Mouse (Mus musculus) G1E (cell line): ENCODE measurements at regions not wholly inside any gene's neighbourhood (a gene's known extent, or its start where the extent isn't known, plus 50 kb on each side); places are given as distances from the start of the nearest gene placed in this dataset.

Experiments
- ATAC-seq: 2 replicates; pipeline ENCODE4 v1.8.0; 2016; ENCODE audit warnings: mild to moderate bottlenecking; ENCODE audit not compliant: insufficient number of reproducible peaks, poor library complexity, low FRiP score, severe bottlenecking; ENCODE audit errors: extremely low read depth
- DNase-seq: peaks from one replicate; pipeline ENCODE4 v3.0.0; 2012; ENCODE audit warnings: low spot score
- H3K27me3 ChIP-seq: 2 replicates; pipeline ENCODE4 v1.6.1; 2012; ENCODE audit warnings: mild to moderate bottlenecking, low read length, inconsistent platforms; ENCODE audit not compliant: insufficient read depth
- H3K36me3 ChIP-seq: replicated peaks from 2 replicates; pipeline ENCODE3; 2012; ENCODE audit warnings: mild to moderate bottlenecking, inconsistent platforms
- H3K4me1 ChIP-seq: 2 replicates; pipeline ENCODE4 v1.6.1; 2012; ENCODE audit warnings: low read depth, low read length, inconsistent platforms, mixed read lengths; ENCODE audit not compliant: insufficient read depth
- H3K4me3 ChIP-seq: 2 replicates; pipeline ENCODE4 v1.5.1; 2012; ENCODE audit warnings: low read depth, mild to moderate bottlenecking, inconsistent platforms, low read length, moderate library complexity, mixed read lengths
- H3K9me3 ChIP-seq: replicated peaks from 2 replicates; pipeline ENCODE4 v1.6.1; 2012; ENCODE audit warnings: inconsistent platforms
- CTCF ChIP-seq: IDR thresholded peaks from 2 replicates; pipeline ENCODE4 v1.5.1; 2012; ENCODE audit warnings: low read depth, low read length, inconsistent platforms, mixed read lengths
- GATA1 ChIP-seq: IDR thresholded peaks from 2 replicates; pipeline ENCODE4 v1.6.1; 2012; ENCODE audit warnings: borderline replicate concordance, low read length, inconsistent platforms, mixed read lengths
- GATA2 ChIP-seq: IDR thresholded peaks from 2 replicates; pipeline ENCODE4 v1.6.1; 2012; ENCODE audit warnings: low read depth, low read length, inconsistent platforms, borderline replicate concordance
- POLR2AphosphoS5 ChIP-seq: IDR thresholded peaks from 2 replicates; pipeline ENCODE4 v1.6.1; 2012; ENCODE audit warnings: low read depth, low read length, inconsistent platforms; ENCODE audit not compliant: insufficient replicate concordance
- TAL1 ChIP-seq: conservative IDR thresholded peaks from 2 replicates; pipeline ENCODE4 v1.6.1; 2012; ENCODE audit warnings: low read depth, low read length, inconsistent platforms, mixed read lengths

- Histone ChIP-seq H3K36me3 (no peaks in the 10 kb centered on the region), H3K4me3 (no peak overlapping the region), H3K27me3 (peaks cover 26% of the 10 kb centered on the region), H3K4me1 (peaks cover 11% of the 10 kb centered on the region), H3K9me3 (no peaks in the 10 kb centered on the region)
- no peak for ATAC-seq
- no peak for DNase-seq
- no peak for TF ChIP-seq TAL1
- no peak for TF ChIP-seq GATA2
- no peak for TF ChIP-seq POLR2AphosphoS5
- TF ChIP-seq CTCF, result no peak
Observed at GRCm38 (mm10) chr15:62267536-62267935, 1344.7 kb upstream of the A1bg start.

GRCm38 (mm10) chr15:62266025-62266424 is 1343.2 kb upstream of the A1bg start:
- Histone ChIP-seq H3K4me1 (peaks cover 11% of the 10 kb centered on the region), H3K4me3 (no peak overlapping the region)

GRCm38 (mm10) chr15:62265484-62265937 is 1342.7 kb upstream of the A1bg start:
- no peak for ATAC-seq
- Histone ChIP-seq H3K36me3 (no peaks in the 10 kb centered on the region), H3K4me3 (no peak overlapping the region), H3K9me3 (no peaks in the 10 kb centered on the region), H3K4me1 (peaks cover 11% of the 10 kb centered on the region), H3K27me3 (peaks cover 28% of the 10 kb centered on the region)
- no peak for DNase-seq
- TF ChIP-seq CTCF (no peak), GATA1 (no peak), TAL1 (no peak), GATA2 (no peak), POLR2AphosphoS5 (no peak)

More at GRCm38 (mm10) chr15:62266025-62266424, 1343.2 kb upstream of the A1bg start:
- Histone ChIP-seq H3K9me3 (no peaks in the 10 kb centered on the region), H3K27me3 (peaks cover 28% of the 10 kb centered on the region), H3K36me3 (no peaks in the 10 kb centered on the region)
- TF ChIP-seq POLR2AphosphoS5, result no peak
- no peak for TF ChIP-seq TAL1
- no peak for TF ChIP-seq GATA1
- TF ChIP-seq CTCF, result no peak
- no peak for TF ChIP-seq GATA2
- ATAC-seq (no peak), DNase-seq (no peak)

GRCm38 (mm10) chr15:62264966-62265365 is 1342.2 kb upstream of the A1bg start:
- H3K4me3 ChIP-seq, result no peak overlapping the region
- H3K9me3 ChIP-seq, result no peaks in the 10 kb centered on the region
- ATAC-seq, result no peak

GRCm38 (mm10) chr15:62264183-62264582 is 1341.4 kb upstream of the A1bg start:
- H3K4me1 ChIP-seq, result peaks cover 8% of the 10 kb centered on the region
- DNase-seq, result no peak
- no peak overlapping the region for H3K4me3 ChIP-seq
- H3K36me3 ChIP-seq, result no peaks in the 10 kb centered on the region
- no peaks in the 10 kb centered on the region for H3K9me3 ChIP-seq
- H3K27me3 ChIP-seq, result peaks cover 28% of the 10 kb centered on the region
- ATAC-seq, result no peak
- no peak for TF ChIP-seq POLR2AphosphoS5
- no peak for TF ChIP-seq TAL1
- TF ChIP-seq CTCF, result no peak
- no peak for TF ChIP-seq GATA2
- TF ChIP-seq GATA1, result no peak

More at GRCm38 (mm10) chr15:62264966-62265365, 1342.2 kb upstream of the A1bg start:
- peaks cover 28% of the 10 kb centered on the region for H3K27me3 ChIP-seq
- no peak for DNase-seq
- H3K36me3 ChIP-seq, result no peaks in the 10 kb centered on the region
- peaks cover 11% of the 10 kb centered on the region for H3K4me1 ChIP-seq
- TF ChIP-seq CTCF (no peak), POLR2AphosphoS5 (no peak), GATA2 (no peak), TAL1 (no peak), GATA1 (no peak)

GRCm38 (mm10) chr15:62262487-62262886 is 1339.7 kb upstream of the A1bg start:
- no peak overlapping the region for H3K4me3 ChIP-seq
- ATAC-seq (no peak), DNase-seq (no peak)
- no peaks in the 10 kb centered on the region for H3K36me3 ChIP-seq
- TF ChIP-seq GATA1, result no peak
- no peak for TF ChIP-seq POLR2AphosphoS5
- TF ChIP-seq GATA2, result no peak
- no peak for TF ChIP-seq CTCF
- TF ChIP-seq TAL1, result no peak
- H3K9me3 ChIP-seq, result no peaks in the 10 kb centered on the region
- H3K27me3 ChIP-seq, result peaks cover 20% of the 10 kb centered on the region
- H3K4me1 ChIP-seq, result peaks cover 8% of the 10 kb centered on the region

GRCm38 (mm10) chr15:62261520-62261919 is 1338.7 kb upstream of the A1bg start:
- Histone ChIP-seq H3K4me3 (no peak overlapping the region), H3K27me3 (peaks cover 20% of the 10 kb centered on the region), H3K4me1 (peaks cover 8% of the 10 kb centered on the region), H3K9me3 (no peaks in the 10 kb centered on the region), H3K36me3 (no peaks in the 10 kb centered on the region)
- DNase-seq (no peak), ATAC-seq (no peak)
- no peak for TF ChIP-seq TAL1
- TF ChIP-seq GATA2, result no peak
- TF ChIP-seq POLR2AphosphoS5, result no peak
- no peak for TF ChIP-seq GATA1
